Mouse (Mus musculus) CD4-positive helper T cell, adult 2 months (primary cell): Measurements from ENCODE around the gene 6030458C11Rik.

Experiments
- DNase-seq: peaks from one replicate; pipeline ENCODE4 v3.0.0-alpha.2; 2012; ENCODE audit warnings: low read depth, missing footprints, low spot score

Gene 6030458C11Rik

GRCm38 (mm10) chr15:12760747-12761146, 63.7 kb downstream of the 6030458C11Rik start:
- DNase-seq = no peak

GRCm38 (mm10) chr15:12758461-12758860, 66.0 kb downstream of the 6030458C11Rik start:
- no peak for DNase-seq
